Mouse (Mus musculus) CD4-positive helper T cell, adult 2 months (primary cell): ENCODE measurements around the gene Aatf.

Experiments
- DNase-seq: peaks from one replicate; pipeline ENCODE4 v3.0.0-alpha.2; 2012; ENCODE audit warnings: low read depth, missing footprints, low spot score

Gene Aatf

GRCm38 (mm10) chr11:84513171-84514116 is at the start of gene Aatf:
Gene Aatf (minus strand): TSS chr11:84513522.
- peak; percentile 99 for DNase-seq

GRCm38 (mm10) chr11:84562758-84563347 is 49.5 kb upstream of the Aatf start:
- no peak for DNase-seq

GRCm38 (mm10) chr11:84561546-84561945 is 48.2 kb upstream of the Aatf start:
- DNase-seq, result no peak

- DNase-seq, result no peak
Observed at GRCm38 (mm10) chr11:84553821-84554450, 40.6 kb upstream of the Aatf start.

- DNase-seq, result no peak
Observed at GRCm38 (mm10) chr11:84551296-84551695, 38.0 kb upstream of the Aatf start.

DNA sequence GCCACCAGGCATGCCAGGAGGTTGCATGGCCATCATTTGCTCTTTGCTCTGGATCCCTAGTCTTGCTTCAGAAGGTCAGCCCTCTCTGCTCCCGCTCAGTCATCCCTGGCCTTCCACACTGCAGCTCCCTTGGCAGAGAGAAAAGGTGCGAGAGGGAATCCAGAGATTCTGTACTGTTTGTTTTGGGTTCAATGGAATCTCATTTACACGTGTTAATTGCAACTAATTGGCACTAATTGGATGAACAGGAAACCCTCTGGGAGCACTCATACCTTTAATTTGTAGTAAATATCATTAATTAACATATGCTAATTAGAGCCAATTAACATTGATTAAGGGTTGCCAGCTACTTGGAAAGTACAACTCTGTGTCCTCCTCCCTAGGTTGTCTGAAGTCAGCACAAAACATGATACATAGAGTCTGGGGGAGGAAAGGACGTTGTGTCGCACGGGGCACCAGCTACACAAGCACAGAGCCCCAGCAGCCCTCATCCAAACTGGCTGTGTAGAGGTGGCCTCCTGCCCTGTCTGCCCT is 36.0 kb upstream of the Aatf start:
- DNase-seq, result no peak

DNA sequence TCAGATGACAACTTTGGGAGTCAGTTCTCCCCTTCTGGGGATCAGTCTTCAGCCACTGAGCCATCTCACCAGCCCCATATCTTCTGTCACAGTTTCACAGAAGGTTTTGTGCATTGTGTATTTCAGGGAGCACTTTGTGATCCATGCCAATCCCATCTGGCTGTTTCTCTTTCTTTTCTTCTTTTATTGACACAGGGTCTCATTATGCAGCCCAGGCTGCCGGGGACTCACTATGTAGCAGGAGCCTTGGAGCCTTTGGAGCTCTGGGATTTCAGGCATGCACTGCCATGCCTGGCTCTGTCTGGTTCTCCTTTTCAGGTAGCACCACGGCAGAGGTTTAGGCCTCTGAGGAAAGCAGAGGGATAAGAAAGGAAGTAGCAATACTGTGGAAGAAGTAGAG is 35.0 kb upstream of the Aatf start:
- DNase-seq, result no peak

DNA sequence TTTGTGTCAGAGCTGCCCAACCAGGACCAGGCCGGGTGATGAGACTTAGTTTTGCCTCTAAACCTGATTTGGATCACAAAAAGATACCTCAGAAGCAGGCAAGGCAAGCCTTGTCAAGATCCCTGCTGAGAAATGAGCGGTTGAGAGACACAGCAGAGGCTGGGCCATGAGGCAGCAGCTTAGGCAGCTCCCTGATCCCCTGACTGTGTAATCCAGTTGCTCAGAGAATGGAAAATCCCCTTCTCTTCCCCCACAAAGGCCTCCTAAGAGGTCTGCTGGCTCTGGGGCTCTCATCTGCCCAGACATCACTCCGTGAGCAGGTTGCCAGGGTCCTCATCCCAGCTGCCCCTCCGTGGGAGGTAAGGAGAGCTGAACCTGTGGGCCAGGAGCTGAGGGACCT is 26.7 kb upstream of the Aatf start:
- no peak for DNase-seq

- no peak for DNase-seq
Observed at GRCm38 (mm10) chr11:84529797-84530703, 16.7 kb upstream of the Aatf start.

GRCm38 (mm10) chr11:84529143-84529755 is 15.9 kb upstream of the Aatf start:
- DNase-seq, result no peak

GRCm38 (mm10) chr11:84526976-84527860 is 13.9 kb upstream of the Aatf start:
- no peak for DNase-seq

GRCm38 (mm10) chr11:84526451-84526850 is 13.1 kb upstream of the Aatf start:
- no peak for DNase-seq

GRCm38 (mm10) chr11:84525421-84526274 is 12.3 kb upstream of the Aatf start, which contains the start of gene Lhx1:
Gene Lhx1 (minus strand): TSS chr11:84525535.
- DNase-seq, result peak; percentile 23

GRCm38 (mm10) chr11:84524511-84525270 is 11.4 kb upstream of the Aatf start:
- no peak for DNase-seq

DNA sequence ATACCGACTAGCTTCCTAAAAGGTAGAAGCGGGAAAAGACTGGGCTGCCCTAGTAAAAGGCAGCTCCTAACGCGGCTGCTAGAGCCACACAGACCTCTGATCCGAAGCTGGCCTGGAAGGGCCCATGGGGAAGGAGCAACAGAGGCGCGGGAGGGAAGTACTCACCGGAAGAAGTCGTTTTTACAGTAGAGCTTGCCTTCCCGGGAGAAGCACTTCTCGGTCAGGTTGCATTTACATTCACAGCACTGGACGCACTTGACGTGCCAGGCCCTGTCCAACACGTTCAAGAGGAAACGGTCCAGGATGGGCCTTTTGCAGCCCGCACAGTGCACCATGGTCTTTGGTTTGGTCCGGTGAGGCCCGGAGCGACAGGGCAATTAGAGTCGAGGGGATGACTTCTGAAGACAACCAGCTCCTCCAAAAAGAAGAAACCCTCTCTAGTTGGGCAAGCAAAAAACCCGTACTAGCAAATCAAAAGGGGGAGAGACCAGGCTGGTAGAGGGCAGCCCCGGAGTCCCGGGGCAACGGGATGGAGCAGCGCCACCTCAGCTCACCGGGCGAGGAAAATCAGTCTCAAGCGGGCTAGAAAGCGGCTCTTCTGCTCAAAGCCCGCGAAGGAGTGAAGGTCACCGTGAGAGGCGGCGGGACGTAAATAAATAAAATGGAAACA is 10.7 kb upstream of the Aatf start:
- no peak for DNase-seq

- DNase-seq, result no peak
Observed at GRCm38 (mm10) chr11:84523321-84523831, 10.1 kb upstream of the Aatf start.
